Mouse (Mus musculus): ENCODE results near the gene Olfr625-ps1. TPM values are rescaled to one million over a fixed set of nuclear protein-coding genes. Genes with fewer than 3 reads are reported as not detected.
"Not testable (repeated sequence)": the region's sequence is repeated elsewhere in the genome, so short reads cannot be mapped to it uniquely, and the experiment has no call there.

The Olfr625-ps1 gene
- polyA plus RNA-seq (2012; ENCODE audit: insufficient read depth, insufficient read length, missing spikeins), result not detected in 2 replicates

GRCm38 (mm10) chr7:103682420-103682819 lies at the start of gene Olfr625-ps1:
Gene Olfr625-ps1 (plus strand): TSS chr7:103682720.
- H3K4me3 ChIP-seq (ENCODE audit: insufficient read depth, low read length), result no peak within 1 kb of the TSS
- H3K27ac ChIP-seq (ENCODE audit: insufficient read depth, low read depth, low read length), result no peak within 1 kb of the TSS
- H3K4me1 ChIP-seq (ENCODE audit: control insufficient read depth, insufficient read depth, low read length), result no peaks in the 10 kb centered on the region
- TF ChIP-seq CTCF (IDR thresholded peaks at IDR 0.05; ENCODE audit: low read depth, low read length), result no peak
- TF ChIP-seq POLR2A (IDR thresholded peaks at IDR 0.05; ENCODE audit: borderline replicate concordance, low read depth, low read length), result no peak

DNA sequence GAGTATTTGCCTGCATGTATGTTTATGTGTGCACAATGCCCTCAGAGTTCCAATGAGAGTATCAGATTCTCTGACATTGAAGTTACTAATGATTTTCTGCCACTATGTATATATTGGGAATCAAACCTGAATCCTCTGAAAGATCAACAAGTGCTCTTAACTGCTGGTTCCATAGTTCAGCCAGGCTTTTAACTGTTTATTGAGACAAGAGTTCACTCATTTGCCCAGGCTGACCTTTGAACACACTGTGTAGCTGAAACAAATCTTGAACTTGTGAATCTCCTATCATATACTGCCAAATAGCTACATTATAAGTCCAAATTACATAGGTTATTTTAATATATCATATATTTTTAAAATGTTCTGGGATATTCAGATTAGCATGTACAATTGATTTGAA lies 45.7 kb upstream of the Olfr625-ps1 start:
- no peak for TF ChIP-seq CTCF (IDR thresholded peaks at IDR 0.05; ENCODE audit: low read depth, low read length)
- TF ChIP-seq POLR2A (IDR thresholded peaks at IDR 0.05; ENCODE audit: borderline replicate concordance, low read depth, low read length), result no peak
- no peak overlapping the region for H3K27ac ChIP-seq (ENCODE audit: insufficient read depth, low read depth, low read length)
- H3K4me1 ChIP-seq (ENCODE audit: control insufficient read depth, insufficient read depth, low read length), result no peaks in the 10 kb centered on the region
- no peak overlapping the region for H3K4me3 ChIP-seq (ENCODE audit: insufficient read depth, low read length)

DNA sequence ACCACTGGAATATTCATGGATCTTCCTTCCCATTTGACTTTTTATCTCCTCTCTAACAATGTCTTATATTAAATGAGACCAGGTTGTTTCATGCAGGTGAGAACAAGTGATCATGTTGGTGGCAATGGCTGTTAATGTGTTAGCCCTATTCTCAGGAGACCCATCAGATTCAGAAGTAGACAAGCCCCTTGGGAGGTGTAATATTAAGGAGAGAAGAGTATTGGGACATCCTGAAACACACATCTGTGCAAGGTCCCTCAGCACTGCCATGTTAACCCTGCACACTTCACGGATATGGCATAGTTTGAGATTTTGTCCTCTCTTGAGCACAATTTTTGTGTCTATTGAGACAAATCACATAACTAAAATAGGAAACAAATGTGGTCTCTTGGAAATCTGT lies 39.9 kb upstream of the Olfr625-ps1 start, which contains the start of gene Olfr622:
Gene Olfr622, minus strand, starts transcription at position 101 of the 400 bp plus-strand sequence.
- Histone ChIP-seq H3K27ac (ENCODE audit: insufficient read depth, low read depth, low read length) (no peak within 1 kb of the TSS), H3K4me3 (ENCODE audit: insufficient read depth, low read length) (no peak within 1 kb of the TSS), H3K4me1 (ENCODE audit: control insufficient read depth, insufficient read depth, low read length) (no peaks in the 10 kb centered on the region)
- TF ChIP-seq CTCF (IDR thresholded peaks at IDR 0.05; ENCODE audit: low read depth, low read length) (no peak), POLR2A (IDR thresholded peaks at IDR 0.05; ENCODE audit: borderline replicate concordance, low read depth, low read length) (no peak)

- TF ChIP-seq CTCF (IDR thresholded peaks at IDR 0.05; ENCODE audit: low read depth, low read length) (no peak), POLR2A (IDR thresholded peaks at IDR 0.05; ENCODE audit: borderline replicate concordance, low read depth, low read length) (no peak)
Observed at GRCm38 (mm10) chr7:103644070-103644469, 38.5 kb upstream of the Olfr625-ps1 start.

GRCm38 (mm10) chr7:103663598-103663997 lies 18.9 kb upstream of the Olfr625-ps1 start, which contains the start of gene Olfr623:
Gene Olfr623 (minus strand): TSS chr7:103663698.
- H3K4me3 ChIP-seq (ENCODE audit: insufficient read depth, low read length), result no peak within 1 kb of the TSS
- TF ChIP-seq POLR2A (IDR thresholded peaks at IDR 0.05; ENCODE audit: borderline replicate concordance, low read depth, low read length) (no peak), CTCF (IDR thresholded peaks at IDR 0.05; ENCODE audit: low read depth, low read length) (no peak)
- no peaks in the 10 kb centered on the region for H3K4me1 ChIP-seq (ENCODE audit: control insufficient read depth, insufficient read depth, low read length)
- no peak within 1 kb of the TSS for H3K27ac ChIP-seq (ENCODE audit: insufficient read depth, low read depth, low read length)

More at GRCm38 (mm10) chr7:103644070-103644469, 38.5 kb upstream of the Olfr625-ps1 start:
- Histone ChIP-seq H3K4me3 (ENCODE audit: insufficient read depth, low read length) (no peak overlapping the region), H3K4me1 (ENCODE audit: control insufficient read depth, insufficient read depth, low read length) (no peaks in the 10 kb centered on the region), H3K27ac (ENCODE audit: insufficient read depth, low read depth, low read length) (no peak overlapping the region)

DNA sequence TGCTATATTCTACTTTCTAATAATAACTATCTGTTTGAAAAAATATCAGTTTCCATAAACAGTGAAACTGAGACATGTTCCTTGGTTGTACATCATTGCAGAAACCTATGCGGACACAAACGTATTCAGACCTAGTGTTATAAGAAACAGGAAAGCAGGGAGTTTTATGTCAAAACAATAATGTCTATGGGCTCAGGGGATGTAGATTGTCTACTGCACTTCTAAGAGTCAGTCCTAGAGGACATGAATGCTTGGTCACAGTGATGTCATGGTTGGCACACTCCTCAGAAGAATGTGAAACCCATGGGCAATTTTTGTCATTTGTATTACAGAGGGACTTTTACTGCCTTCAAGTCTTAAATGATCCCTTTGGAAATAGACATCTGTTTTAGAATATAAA lies 11.4 kb upstream of the Olfr625-ps1 start, which contains the start of gene Olfr624:
Gene Olfr624, minus strand, starts transcription at position 101 of the 400 bp plus-strand sequence.
- Histone ChIP-seq H3K4me1 (ENCODE audit: control insufficient read depth, insufficient read depth, low read length) (no peaks in the 10 kb centered on the region), H3K27ac (ENCODE audit: insufficient read depth, low read depth, low read length) (no peak within 1 kb of the TSS), H3K4me3 (ENCODE audit: insufficient read depth, low read length) (no peak within 1 kb of the TSS)
- TF ChIP-seq POLR2A (IDR thresholded peaks at IDR 0.05; ENCODE audit: borderline replicate concordance, low read depth, low read length) (no peak), CTCF (IDR thresholded peaks at IDR 0.05; ENCODE audit: low read depth, low read length) (no peak)

GRCm38 (mm10) chr7:103699469-103699868 lies 16.9 kb downstream of the Olfr625-ps1 start:
- TF ChIP-seq POLR2A (IDR thresholded peaks at IDR 0.05; ENCODE audit: borderline replicate concordance, low read depth, low read length) (no peak), CTCF (IDR thresholded peaks at IDR 0.05; ENCODE audit: low read depth, low read length) (no peak)
- no peak overlapping the region for H3K4me3 ChIP-seq (ENCODE audit: insufficient read depth, low read length)
- H3K27ac ChIP-seq (ENCODE audit: insufficient read depth, low read depth, low read length), result no peak overlapping the region
- H3K4me1 ChIP-seq (ENCODE audit: control insufficient read depth, insufficient read depth, low read length), result no peaks in the 10 kb centered on the region

DNA sequence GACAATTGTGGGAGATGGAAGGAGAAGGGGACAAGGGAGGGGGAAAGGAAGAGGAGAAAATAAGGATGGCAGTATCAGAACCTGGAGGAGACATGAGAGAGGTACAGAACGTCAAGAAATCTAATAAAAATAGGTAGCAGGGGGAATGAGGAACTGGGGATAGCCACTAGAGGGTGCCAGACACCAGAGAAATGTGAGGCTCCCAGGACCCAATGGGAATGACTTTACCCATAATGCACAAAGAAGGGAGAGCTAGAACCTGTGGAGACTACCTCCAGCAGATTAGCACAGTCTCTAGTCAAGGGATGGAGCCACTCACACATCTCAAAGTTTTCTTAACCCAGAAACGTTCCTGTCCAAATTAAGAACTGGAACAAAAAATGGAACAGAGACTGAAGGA lies 29.5 kb downstream of the Olfr625-ps1 start:
- H3K4me3 ChIP-seq (ENCODE audit: insufficient read depth, low read length), result no peak overlapping the region
- no peak overlapping the region for H3K27ac ChIP-seq (ENCODE audit: insufficient read depth, low read depth, low read length)
- H3K4me1 ChIP-seq (ENCODE audit: control insufficient read depth, insufficient read depth, low read length), result no peaks in the 10 kb centered on the region
- TF ChIP-seq CTCF (IDR thresholded peaks at IDR 0.05; ENCODE audit: low read depth, low read length), result peak; percentile 44; the same call in 1 of the 2 replicates
- no peak for TF ChIP-seq POLR2A (IDR thresholded peaks at IDR 0.05; ENCODE audit: borderline replicate concordance, low read depth, low read length)

DNA sequence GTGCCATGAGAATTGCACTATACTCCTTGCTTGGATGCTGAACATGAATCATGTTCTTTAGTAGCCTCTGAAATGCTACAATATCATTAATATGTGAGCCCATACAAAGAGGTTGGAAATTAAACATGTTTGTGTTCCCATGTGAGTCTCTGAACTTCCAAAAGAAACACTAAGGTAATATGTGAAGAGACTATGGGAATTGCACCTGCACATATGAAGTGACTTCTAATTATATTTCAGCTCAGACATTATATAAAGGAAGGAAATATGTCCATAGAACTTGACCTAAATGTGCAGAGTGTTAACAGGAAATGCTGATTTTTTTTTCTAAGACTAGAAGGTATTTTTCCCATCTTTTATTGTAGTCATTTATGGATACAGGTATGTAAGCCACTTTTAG lies 31.9 kb downstream of the Olfr625-ps1 start, which contains the start of gene Olfr243:
Gene Olfr243, plus strand, starts transcription at position 301 of the 400 bp plus-strand sequence.
- Histone ChIP-seq H3K4me1 (ENCODE audit: control insufficient read depth, insufficient read depth, low read length) (no peaks in the 10 kb centered on the region), H3K4me3 (ENCODE audit: insufficient read depth, low read length) (no peak within 1 kb of the TSS), H3K27ac (ENCODE audit: insufficient read depth, low read depth, low read length) (no peak within 1 kb of the TSS)
- no peak for TF ChIP-seq CTCF (IDR thresholded peaks at IDR 0.05; ENCODE audit: low read depth, low read length)
- no peak for TF ChIP-seq POLR2A (IDR thresholded peaks at IDR 0.05; ENCODE audit: borderline replicate concordance, low read depth, low read length)

- H3K4me1 ChIP-seq (ENCODE audit: control insufficient read depth, insufficient read depth, low read length); H3K27ac ChIP-seq (ENCODE audit: insufficient read depth, low read depth, low read length); H3K4me3 ChIP-seq (ENCODE audit: insufficient read depth, low read length): not testable (repeated sequence)
Observed at GRCm38 (mm10) chr7:103716398-103716797, 33.9 kb downstream of the Olfr625-ps1 start.
